8 mouse cellular contexts compared by ENCODE assay signal in the genomic region with DNA sequence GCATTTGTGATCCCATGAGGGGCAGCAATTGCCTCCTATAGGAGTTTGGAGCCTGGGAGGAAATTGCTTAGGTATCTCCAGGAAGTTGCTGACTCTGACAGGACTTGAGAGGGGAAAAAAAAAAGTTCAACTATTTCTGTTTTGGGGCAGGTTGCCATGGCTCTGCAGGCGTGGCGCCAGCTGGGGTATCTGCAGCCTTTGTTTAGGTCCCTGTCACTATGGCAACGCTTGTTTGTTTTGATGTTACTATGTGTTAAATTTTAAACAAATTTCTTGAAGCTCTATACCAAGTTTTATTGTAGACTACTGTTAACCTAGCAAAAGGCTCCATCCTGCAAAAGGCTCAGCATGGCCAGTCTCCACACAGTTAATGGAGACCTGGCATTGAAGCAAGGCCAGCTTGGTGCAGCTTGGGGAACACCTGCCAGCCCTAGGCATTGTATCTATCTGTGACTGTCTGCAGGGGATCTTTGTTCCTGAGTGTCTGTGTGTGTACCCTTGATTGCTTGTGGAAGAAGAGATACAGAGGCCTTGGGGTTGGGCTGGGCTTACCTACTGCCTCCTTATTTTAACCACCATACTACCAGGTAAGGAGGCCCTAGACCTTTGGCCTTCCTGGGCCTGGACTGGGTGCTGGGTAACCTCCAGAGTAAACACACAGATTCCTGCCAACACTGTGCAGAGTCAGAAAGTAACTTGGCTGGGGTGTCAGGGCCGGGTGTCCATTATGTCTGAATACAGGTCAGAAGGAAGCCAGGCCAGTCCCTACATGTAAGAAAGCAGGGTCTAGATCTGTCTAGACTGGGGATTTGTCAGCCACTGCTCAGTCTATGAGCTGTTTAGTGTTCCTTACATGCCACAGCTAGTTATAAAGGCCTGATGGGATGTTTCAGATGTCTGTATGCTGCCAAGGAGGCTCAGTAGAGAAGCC. TPM values are rescaled to one million over a fixed set of nuclear protein-coding genes. Genes with fewer than 3 reads are reported as not detected.
A peak's percentile ranks its signal among the peaks of the same experiment; 100 is the strongest.
DNase-seq lines count a peak whose midpoint lies in the region; ATAC-seq and TF ChIP-seq lines count a peak whose summit lies in the region.

No protein-coding gene starts in this region.

- no peak overlapping the region for H3K4me2 ChIP-seq in heart, embryonic 15.5 days
- no peak overlapping the region for H3K4me2 ChIP-seq in liver, embryonic 13.5 days

- H3K4me3 ChIP-seq in thymus, adult 2 months (ENCODE audit: control insufficient read depth, insufficient read depth, low read length), result no peak overlapping the region
- no peak overlapping the region for H3K4me3 ChIP-seq in heart, embryonic 15.5 days
- H3K4me3 ChIP-seq in liver, embryonic 13.5 days (replicated peaks), result no peak overlapping the region

- TF ChIP-seq CTCF in thymus, adult 2 months (IDR thresholded peaks at IDR 0.05; ENCODE audit: borderline replicate concordance, control insufficient read depth, extremely low read depth, insufficient read depth, low read length, poor library complexity), result no peak

- 0 out of 2 replicates have a peak, but pooled peaks have one; percentile 9 for ATAC-seq in heart, embryonic 15.5 days (replicated peaks; ENCODE audit: insufficient number of reproducible peaks, insufficient read depth, low FRiP score, low read depth)
- peak; percentile 35; the same call in 1 of the 2 replicates for ATAC-seq in liver, embryonic 13.5 days (ENCODE audit: low read depth)

- H3K4me1 ChIP-seq in thymus, adult 2 months (replicated peaks; ENCODE audit: control insufficient read depth, insufficient read depth, low read length), result peaks cover 4% of the 10 kb centered on the region; the same call in 1 of the 2 replicates
- H3K4me1 ChIP-seq in heart, embryonic 15.5 days (replicated peaks), result peaks cover 24% of the 10 kb centered on the region
- H3K4me1 ChIP-seq in liver, embryonic 13.5 days (replicated peaks), result peaks cover 10% of the 10 kb centered on the region; the same call in 1 of the 2 replicates

- no peaks in the 10 kb centered on the region for H3K27me3 ChIP-seq in thymus, adult 2 months (ENCODE audit: control insufficient read depth, insufficient read depth, low read length)
- H3K27me3 ChIP-seq in heart, embryonic 15.5 days, result no peaks in the 10 kb centered on the region
- no peaks in the 10 kb centered on the region for H3K27me3 ChIP-seq in liver, embryonic 13.5 days

- WGBS in thymus, adult 2 months, result 72% methylated on average over 4 of the region's 4 CpGs
- 63% methylated on average over 4 of the region's 4 CpGs for WGBS in heart, embryonic 15.5 days
- 52% methylated on average over 4 of the region's 4 CpGs for WGBS in liver, embryonic 13.5 days (ENCODE audit: insufficient replicate concordance)

- peak; percentile 66 for DNase-seq in adrenal gland, postnatal 10 days
- no peak for DNase-seq in adrenal gland, postnatal 25 days
- DNase-seq in thymus, postnatal 0 days (ENCODE audit: low spot score), result peak; percentile 33
- DNase-seq in thymus, adult 2 months, result no peak
- no peak for DNase-seq in liver, embryonic 13.5 days
- peak; percentile 34 for DNase-seq in urinary bladder, adult 2 months (ENCODE audit: low spot score)
- no peak for DNase-seq in right cerebral cortex, adult 2 months (ENCODE audit: low spot score in 2 of 2)

- no peak overlapping the region for H3K27ac ChIP-seq in thymus, adult 2 months (ENCODE audit: control insufficient read depth, insufficient read depth, low read length)
- H3K27ac ChIP-seq in heart, embryonic 15.5 days, result peak overlapping the region; percentile 48
- no peak overlapping the region for H3K27ac ChIP-seq in liver, embryonic 13.5 days

- H3K36me3 ChIP-seq in thymus, adult 2 months (ENCODE audit: control insufficient read depth, insufficient read depth, low read length), result no peaks in the 10 kb centered on the region
- no peaks in the 10 kb centered on the region for H3K36me3 ChIP-seq in heart, embryonic 15.5 days
- H3K36me3 ChIP-seq in liver, embryonic 13.5 days, result no peaks in the 10 kb centered on the region

- no peaks in the 10 kb centered on the region for H3K9me3 ChIP-seq in heart, embryonic 15.5 days (replicated peaks)
- H3K9me3 ChIP-seq in liver, embryonic 13.5 days (replicated peaks), result no peaks in the 10 kb centered on the region

- H3K9ac ChIP-seq in heart, embryonic 15.5 days, result no peak overlapping the region
- no peak overlapping the region for H3K9ac ChIP-seq in liver, embryonic 13.5 days

- TF ChIP-seq POLR2A in thymus, adult 2 months (IDR thresholded peaks at IDR 0.05; ENCODE audit: control insufficient read depth, extremely low read depth, insufficient read depth, low read length, poor library complexity), result no peak

RNA-seq across cellular contexts. Expression of a gene that starts 16.2 kb away (rescaled TPM):
- total RNA-seq in adrenal gland, postnatal 10 days (2021), result 10 to 100 TPM in 1 of 2 experiments, 1 to 10 TPM in 1; 8.3 to 13.4 TPM
- 4.3 and 6.9 TPM in 2 replicates for total RNA-seq in adrenal gland, postnatal 25 days (2021)
- polyA plus RNA-seq in thymus, postnatal 0 days (2015; fragmentation: Nextera tagmentation; extraction: Ambion mirVana), result 1.9 and 2.0 TPM in 2 replicates
- polyA plus RNA-seq in thymus, adult 2 months (2012; rRNA removed), result 5.3 and 7.0 TPM in 2 replicates
- 4.1 and 5.6 TPM in 2 replicates for polyA plus RNA-seq in heart, embryonic 15.5 days (2015; fragmentation: Nextera tagmentation; extraction: Ambion mirVana)
- polyA plus RNA-seq in liver, embryonic 13.5 days (2015; fragmentation: Nextera tagmentation; extraction: Ambion mirVana), result 0.20 and 0.30 TPM in 2 replicates
- 21.2 and 26.5 TPM in 2 replicates for polyA plus RNA-seq in urinary bladder, adult 2 months (2012; rRNA removed)

RNA-seq across cellular contexts. Expression of a gene that starts 36.7 kb away (rescaled TPM):
- total RNA-seq in adrenal gland, postnatal 10 days (2021), result 1 to 10 TPM; 3.7 to 5.1 TPM
- 3.6 and 6.8 TPM in 2 replicates for total RNA-seq in adrenal gland, postnatal 25 days (2021)
- polyA plus RNA-seq in thymus, postnatal 0 days (2015; fragmentation: Nextera tagmentation; extraction: Ambion mirVana), result 15.7 and 16.7 TPM in 2 replicates
- polyA plus RNA-seq in thymus, adult 2 months (2012; rRNA removed), result 11.1 and 13.6 TPM in 2 replicates
- 8.8 and 9.3 TPM in 2 replicates for polyA plus RNA-seq in heart, embryonic 15.5 days (2015; fragmentation: Nextera tagmentation; extraction: Ambion mirVana)
- 7.8 and 8.6 TPM in 2 replicates for polyA plus RNA-seq in liver, embryonic 13.5 days (2015; fragmentation: Nextera tagmentation; extraction: Ambion mirVana)
- polyA plus RNA-seq in urinary bladder, adult 2 months (2012; rRNA removed), result 4.2 and 5.2 TPM in 2 replicates

Comparison
In these comparisons a context has a peak if more than half of its experiments do, and no peak if none do; other contexts are left out.
1. DNase-seq: peak in adrenal gland, postnatal 10 days (single experiment), thymus, postnatal 0 days (single experiment) and urinary bladder, adult 2 months (single experiment); none in adrenal gland, postnatal 25 days (single experiment), thymus, adult 2 months (single experiment), liver, embryonic 13.5 days (single experiment) and right cerebral cortex, adult 2 months (0 of 2).